ENCODE assay signal across 16 mouse cellular contexts in genomic region chr4:106042456-106042855, GRCm38 (mm10).
A peak's percentile ranks its signal among the peaks of the same experiment; 100 is the strongest.
DNase-seq lines count a peak whose midpoint lies in the region; ATAC-seq lines count a peak whose summit lies in the region.
"Had no signal": no experiment of that assay in that cellular context is flagged by ENCODE, and none has a peak within 500 bp of the region (broad histone marks: within the 10 kb centered on the region; RNA-seq: fewer than 3 reads in every experiment).

No protein-coding gene starts in this region.

- H3K27ac ChIP-seq in intestine, embryonic 16.5 days (ENCODE audit: low read length) = no peak overlapping the region
- no peak overlapping the region for H3K27ac ChIP-seq in kidney, embryonic 16.5 days (ENCODE audit: low read length)
- H3K27ac ChIP-seq: liver, embryonic 13.5 days had no signal

- no peak overlapping the region for H3K9ac ChIP-seq in intestine, embryonic 16.5 days (ENCODE audit: low read depth, low read length)
- H3K9ac ChIP-seq in kidney, embryonic 16.5 days (replicated peaks; ENCODE audit: low read length) = no peak overlapping the region
- H3K9ac ChIP-seq: liver, embryonic 13.5 days had no signal

- H3K4me3 ChIP-seq in intestine, embryonic 16.5 days (ENCODE audit: low read length) = no peak overlapping the region
- H3K4me3 ChIP-seq in kidney, embryonic 16.5 days (ENCODE audit: low read length) = no peak overlapping the region
- H3K4me3 ChIP-seq: erythroblast, embryonic 14.5 days; liver, embryonic 13.5 days had no signal

- no peak overlapping the region for H3K4me2 ChIP-seq in intestine, embryonic 16.5 days (ENCODE audit: low read depth, low read length)
- H3K4me2 ChIP-seq in kidney, embryonic 16.5 days (replicated peaks; ENCODE audit: low read depth, low read length) = no peak overlapping the region
- H3K4me2 ChIP-seq: liver, embryonic 13.5 days had no signal

- no peaks in the 10 kb centered on the region for H3K36me3 ChIP-seq in intestine, embryonic 16.5 days (ENCODE audit: control insufficient read depth, insufficient read depth, low read length)
- no peaks in the 10 kb centered on the region for H3K36me3 ChIP-seq in kidney, embryonic 16.5 days (ENCODE audit: insufficient read depth, low read length)
- H3K36me3 ChIP-seq: liver, embryonic 13.5 days had no signal

- no peaks in the 10 kb centered on the region for H3K9me3 ChIP-seq in intestine, embryonic 16.5 days (ENCODE audit: control insufficient read depth, low read length)
- no peaks in the 10 kb centered on the region for H3K9me3 ChIP-seq in kidney, embryonic 16.5 days (ENCODE audit: low read length)
- H3K9me3 ChIP-seq: liver, embryonic 13.5 days had no signal

- no peaks in the 10 kb centered on the region for H3K27me3 ChIP-seq in intestine, embryonic 16.5 days (replicated peaks; ENCODE audit: control insufficient read depth, insufficient read depth, low read length)
- no peaks in the 10 kb centered on the region for H3K27me3 ChIP-seq in kidney, embryonic 16.5 days (ENCODE audit: insufficient read depth, low read length)
- H3K27me3 ChIP-seq: liver, embryonic 13.5 days had no signal

- intact Hi-C loops in left cerebral cortex, postnatal 14 days (cut with DNase I) = no loop called here

- peak; percentile 9 for DNase-seq in thymus, postnatal 14 days
- no peak for DNase-seq in thymus, postnatal 25 days
- DNase-seq in yolk sac, embryonic 10.5 days (ENCODE audit: low spot score) = peak; percentile 62
- no peak for DNase-seq in adrenal gland, postnatal 4 days (ENCODE audit: low spot score in 2 of 2)
- DNase-seq in left cerebral cortex, postnatal 14 days (ENCODE audit: low spot score in 2 of 2) = no peak
- DNase-seq in spleen, postnatal 10 days (ENCODE audit: low spot score in 2 of 2) = no peak
- DNase-seq: cerebellum, postnatal 14 days; gastrocnemius, postnatal 10 days; layer of hippocampus, postnatal 36 days; liver, embryonic 13.5 days; right cerebral cortex, postnatal 4 days had no signal

- peak; percentile 88 for ATAC-seq in intestine, embryonic 16.5 days
- peak; percentile 77 for ATAC-seq in kidney, embryonic 16.5 days (ENCODE audit: low FRiP score, low TSS enrichment)
- ATAC-seq: forebrain, embryonic 16.5 days; inflammation-experienced regulatory T-cells, adult 6 months had no signal

- WGBS in intestine, embryonic 16.5 days = 35% methylated on average over 3 of the region's 3 CpGs
- WGBS in kidney, embryonic 16.5 days = 24% methylated on average over 3 of the region's 3 CpGs

- H3K4me1 ChIP-seq in intestine, embryonic 16.5 days (ENCODE audit: control insufficient read depth, insufficient read depth, low read length) = peaks cover 3% of the 10 kb centered on the region; the same call in 1 of the 2 replicates
- H3K4me1 ChIP-seq in kidney, embryonic 16.5 days (ENCODE audit: insufficient read depth, low read length) = peaks cover 11% of the 10 kb centered on the region
- H3K4me1 ChIP-seq: liver, embryonic 13.5 days had no signal

Comparison
In these comparisons a context has a peak if more than half of its experiments do, and no peak if none do; other contexts are left out.
1. DNase-seq: peak in thymus, postnatal 14 days (single experiment) and yolk sac, embryonic 10.5 days (single experiment); none in thymus, postnatal 25 days (single experiment), adrenal gland, postnatal 4 days (0 of 2), left cerebral cortex, postnatal 14 days (0 of 2) and spleen, postnatal 10 days (0 of 2).